ENCODE assay signal across 14 mouse cellular contexts in the genomic region with DNA sequence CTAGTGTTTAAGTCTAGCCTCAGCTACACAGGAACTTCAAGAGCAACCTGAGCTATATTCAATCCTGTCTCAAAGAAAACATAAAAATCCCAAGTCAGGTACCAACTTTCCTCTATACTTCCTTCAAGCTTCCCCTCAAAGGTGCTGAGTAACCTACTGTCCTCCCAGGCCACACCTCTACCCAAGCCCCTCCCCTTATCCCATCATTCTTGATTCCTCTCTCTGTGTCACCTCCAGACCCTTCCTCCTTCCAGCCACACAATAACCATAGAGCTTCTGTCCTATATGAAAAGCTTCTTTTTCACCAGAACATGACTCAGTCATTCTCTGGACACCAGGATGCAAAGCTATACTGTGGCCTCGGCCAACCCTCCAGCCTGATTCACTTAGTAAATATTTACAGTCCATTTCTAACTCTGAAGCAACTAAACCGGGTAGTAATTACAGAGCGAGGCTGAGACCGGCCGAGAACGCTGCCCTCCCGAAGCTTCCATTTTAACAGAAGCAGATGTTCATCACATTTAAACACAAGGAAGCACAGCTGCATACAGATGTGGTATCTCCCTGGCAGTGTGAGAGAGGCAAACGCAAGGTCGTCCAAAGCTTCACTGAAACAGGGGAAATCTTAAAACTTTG. TPM values are rescaled to one million over a fixed set of nuclear protein-coding genes. Genes with fewer than 3 reads are reported as not detected.
DNase-seq lines count a peak whose midpoint lies in the region; ATAC-seq and TF ChIP-seq lines count a peak whose summit lies in the region.
"Had no signal": no experiment of that assay in that cellular context is flagged by ENCODE, and none has a peak within 500 bp of the region (broad histone marks: within the 10 kb centered on the region; RNA-seq: fewer than 3 reads in every experiment).

No protein-coding gene starts in this region.

- no peaks in the 10 kb centered on the region for H3K36me3 ChIP-seq in E14TG2a.4 (ENCODE audit: insufficient read depth, low read length)
- no peaks in the 10 kb centered on the region for H3K36me3 ChIP-seq in intestine, embryonic 16.5 days (ENCODE audit: control insufficient read depth, insufficient read depth, low read length)
- H3K36me3 ChIP-seq: forebrain, embryonic 12.5 days; hindbrain, embryonic 15.5 days had no signal

- no peak overlapping the region for H3K27ac ChIP-seq in intestine, embryonic 16.5 days (ENCODE audit: low read length)
- H3K27ac ChIP-seq: forebrain, embryonic 12.5 days; hindbrain, embryonic 15.5 days had no signal

- H3K27me3 ChIP-seq in E14TG2a.4 (ENCODE audit: insufficient read depth, low read length): no peaks in the 10 kb centered on the region
- H3K27me3 ChIP-seq in intestine, embryonic 16.5 days (replicated peaks; ENCODE audit: control insufficient read depth, insufficient read depth, low read length): no peaks in the 10 kb centered on the region
- H3K27me3 ChIP-seq: forebrain, embryonic 12.5 days had no signal

- peak; percentile 21 for ATAC-seq in intestine, embryonic 16.5 days
- 0 out of 2 replicates have a peak, but pooled peaks have one; percentile 10 for ATAC-seq in megakaryocyte progenitor cell, adult 5-6 weeks (replicated peaks; ENCODE audit: poor library complexity)
- ATAC-seq: CD4-positive, CD25-positive, alpha-beta regulatory T cell, adult 4 months; midbrain, embryonic 16.5 days had no signal

- no peak overlapping the region for H3K9ac ChIP-seq in intestine, embryonic 16.5 days (ENCODE audit: low read depth, low read length)
- H3K9ac ChIP-seq: forebrain, embryonic 12.5 days; hindbrain, embryonic 15.5 days had no signal

- intact Hi-C loops in heart, postnatal 14 days (cut with DNase I): no loop called here

- H3K9me3 ChIP-seq in E14TG2a.4 (ENCODE audit: low read length): no peaks in the 10 kb centered on the region
- no peaks in the 10 kb centered on the region for H3K9me3 ChIP-seq in intestine, embryonic 16.5 days (ENCODE audit: control insufficient read depth, low read length)
- H3K9me3 ChIP-seq: forebrain, embryonic 12.5 days; hindbrain, embryonic 15.5 days had no signal

- 32% methylated on average over 9 of the region's 9 CpGs for WGBS in intestine, embryonic 16.5 days

- H3K4me3 ChIP-seq in E14TG2a.4 (replicated peaks; ENCODE audit: low read length): peak overlapping the region; percentile 51
- no peak overlapping the region for H3K4me3 ChIP-seq in intestine, embryonic 16.5 days (ENCODE audit: low read length)
- H3K4me3 ChIP-seq: forebrain, embryonic 12.5 days; hindbrain, embryonic 15.5 days had no signal

- peaks cover 86% of the 10 kb centered on the region for H3K4me1 ChIP-seq in E14TG2a.4 (replicated peaks; ENCODE audit: low read depth, low read length)
- H3K4me1 ChIP-seq in intestine, embryonic 16.5 days (ENCODE audit: control insufficient read depth, insufficient read depth, low read length): peaks cover 10% of the 10 kb centered on the region
- H3K4me1 ChIP-seq: hindbrain, embryonic 15.5 days had no signal

- no peak overlapping the region for H3K4me2 ChIP-seq in intestine, embryonic 16.5 days (ENCODE audit: low read depth, low read length)
- H3K4me2 ChIP-seq: forebrain, embryonic 12.5 days; hindbrain, embryonic 15.5 days had no signal

- peak; percentile 83 for DNase-seq in ES-CJ7 (ENCODE audit: low read depth, low spot score)
- no peak for DNase-seq in gastrocnemius, postnatal 25 days
- no peak for DNase-seq in heart, postnatal 14 days
- no peak for DNase-seq in yolk sac, embryonic 10.5 days (ENCODE audit: low spot score)
- DNase-seq: adrenal gland, postnatal 25 days; cerebellum, adult 2 months; gastrocnemius, postnatal 14 days had no signal

- no peak for TF ChIP-seq CTCF in E14TG2a.4 (conservative IDR thresholded peaks at IDR 0.05; ENCODE audit: low read length)

RNA-seq across cellular contexts. Expression of gene Zfp217, which starts 8.4 kb away (rescaled TPM):
- 2.4 and 2.9 TPM in 2 replicates for polyA plus RNA-seq in intestine, embryonic 16.5 days (2015; fragmentation: Nextera tagmentation; extraction: Ambion mirVana)
- total RNA-seq in megakaryocyte progenitor cell, adult 5-6 weeks (2015): 23.6 and 30.2 TPM in 2 replicates
- 30.4 and 31.2 TPM in 2 replicates for total RNA-seq in megakaryocyte progenitor cell, adult 5-6 weeks (2017)
- 1 to 10 TPM; 7.0 to 7.2 TPM for total RNA-seq in gastrocnemius, postnatal 25 days (2021)
- total RNA-seq in heart, postnatal 14 days (2021): 10 to 100 TPM; 14.3 to 17.1 TPM
